In the genomic region with DNA sequence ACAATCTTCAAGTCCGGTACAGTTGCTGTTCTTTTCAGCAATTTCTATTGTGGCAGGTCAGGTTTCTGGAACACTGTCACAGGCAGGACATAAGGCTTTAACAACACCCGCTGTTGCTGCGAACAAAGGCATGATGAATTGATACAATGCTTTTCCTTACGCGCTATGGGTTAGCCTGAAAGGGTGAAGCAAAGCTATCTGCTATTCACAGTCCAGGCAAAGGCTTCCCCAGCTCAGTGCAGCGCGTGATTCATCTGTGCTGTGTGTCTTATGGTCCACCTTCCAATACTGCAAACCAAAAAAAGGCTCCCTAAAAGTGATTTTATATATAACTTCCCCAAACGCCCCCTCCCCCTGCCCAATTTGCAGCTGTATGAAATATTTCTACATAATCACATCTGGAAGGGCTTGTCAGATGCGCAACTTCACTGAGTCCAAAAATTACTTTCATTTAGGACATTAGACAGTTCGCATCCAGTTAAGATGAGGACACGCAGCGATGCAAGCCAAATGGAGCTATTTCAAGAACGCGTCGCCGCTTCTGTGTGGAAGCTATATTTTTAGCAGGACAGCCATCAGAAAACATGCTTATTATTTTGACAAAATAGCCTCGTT, we compare ENCODE assay signal across 9 mouse cellular contexts.
A peak's percentile ranks its signal among the peaks of the same experiment; 100 is the strongest.
DNase-seq lines count a peak whose midpoint lies in the region; ATAC-seq and TF ChIP-seq lines count a peak whose summit lies in the region.
"Had no signal": no experiment of that assay in that cellular context is flagged by ENCODE, and none has a peak within 500 bp of the region (broad histone marks: within the 10 kb centered on the region; RNA-seq: fewer than 3 reads in every experiment).

No protein-coding gene starts in this region.

- no peak overlapping the region for H3K4me3 ChIP-seq in forebrain, postnatal 0 days (ENCODE audit: low read depth, low read length)
- H3K4me3 ChIP-seq in forebrain, embryonic 10.5 days, result no peak overlapping the region

- no peak overlapping the region for H3K27ac ChIP-seq in forebrain, postnatal 0 days (ENCODE audit: low read depth, low read length)
- no peak overlapping the region for H3K27ac ChIP-seq in forebrain, embryonic 10.5 days

- no peaks in the 10 kb centered on the region for H3K36me3 ChIP-seq in forebrain, postnatal 0 days (ENCODE audit: insufficient read depth)
- H3K36me3 ChIP-seq in forebrain, embryonic 10.5 days (replicated peaks), result no peaks in the 10 kb centered on the region

- no peaks in the 10 kb centered on the region for H3K9me3 ChIP-seq in forebrain, postnatal 0 days (ENCODE audit: low read length)
- no peaks in the 10 kb centered on the region for H3K9me3 ChIP-seq in forebrain, embryonic 10.5 days

- no peak overlapping the region for H3K4me2 ChIP-seq in forebrain, postnatal 0 days (ENCODE audit: low read depth)

- 51% methylated on average over 17 of the region's 17 CpGs for WGBS in forebrain, postnatal 0 days
- 83% methylated on average over 17 of the region's 17 CpGs for WGBS in forebrain, embryonic 10.5 days

- no peak; the same call in 1 of the 2 replicates for ATAC-seq in forebrain, postnatal 0 days

- DNase-seq in forebrain, postnatal 0 days, result peak; percentile 48
- DNase-seq in forebrain, embryonic 10.5 days (ENCODE audit: extremely low spot score, low spot score), result no peak
- DNase-seq in left cerebral cortex, adult 18-20 months (ENCODE audit: low spot score in 2 of 2), result peak; percentile 2 to 7
- no peak for DNase-seq in left cerebral cortex, postnatal 4 days
- peak; percentile 20 to 64 for DNase-seq in left cerebral cortex, postnatal 25 days (ENCODE audit: low spot score in 2 of 2)
- peak; percentile 32 for DNase-seq in right cerebral cortex, postnatal 4 days
- no peak for DNase-seq in cerebellum, postnatal 36 days
- DNase-seq in cerebellum, adult 9-11 months, result no peak
- DNase-seq: kidney, adult 11 months had no signal

- H3K27me3 ChIP-seq in forebrain, postnatal 0 days (ENCODE audit: insufficient read depth, low read length), result no peaks in the 10 kb centered on the region
- peaks cover 3% of the 10 kb centered on the region; the same call in 1 of the 2 replicates for H3K27me3 ChIP-seq in forebrain, embryonic 10.5 days (ENCODE audit: poor library complexity, severe bottlenecking)

- no peak for TF ChIP-seq CTCF in forebrain, postnatal 0 days (IDR thresholded peaks at IDR 0.05; ENCODE audit: low read depth)

- intact Hi-C loops in left cerebral cortex, postnatal 4 days (cut with DNase I), result no loop called here
- intact Hi-C loops in left cerebral cortex, postnatal 25 days (cut with DNase I), result no loop called here

- H3K9ac ChIP-seq in forebrain, postnatal 0 days, result no peak overlapping the region

- peaks cover 10% of the 10 kb centered on the region for H3K4me1 ChIP-seq in forebrain, postnatal 0 days (ENCODE audit: insufficient read depth)
- H3K4me1 ChIP-seq in forebrain, embryonic 10.5 days, result peaks cover 24% of the 10 kb centered on the region

Comparison
In these comparisons a context has a peak if more than half of its experiments do, and no peak if none do; other contexts are left out.
1. DNase-seq: peak in forebrain, postnatal 0 days (single experiment), left cerebral cortex, adult 18-20 months (2 of 2), left cerebral cortex, postnatal 25 days (2 of 2) and right cerebral cortex, postnatal 4 days (single experiment); none in forebrain, embryonic 10.5 days (single experiment), left cerebral cortex, postnatal 4 days (single experiment), cerebellum, postnatal 36 days (0 of 2) and cerebellum, adult 9-11 months (single experiment).